Mouse (Mus musculus) embryo, embryonic 10.5 days (tissue): ENCODE measurements around the gene Olfr1364.
A peak's percentile ranks its signal among the peaks of the same experiment; 100 is the strongest.

ENCODE experiments used
- DNase-seq: peaks from one replicate; pipeline ENCODE4 v3.0.0-alpha.2; 2015; ENCODE audit warnings: low spot score

The Olfr1364 gene

DNA sequence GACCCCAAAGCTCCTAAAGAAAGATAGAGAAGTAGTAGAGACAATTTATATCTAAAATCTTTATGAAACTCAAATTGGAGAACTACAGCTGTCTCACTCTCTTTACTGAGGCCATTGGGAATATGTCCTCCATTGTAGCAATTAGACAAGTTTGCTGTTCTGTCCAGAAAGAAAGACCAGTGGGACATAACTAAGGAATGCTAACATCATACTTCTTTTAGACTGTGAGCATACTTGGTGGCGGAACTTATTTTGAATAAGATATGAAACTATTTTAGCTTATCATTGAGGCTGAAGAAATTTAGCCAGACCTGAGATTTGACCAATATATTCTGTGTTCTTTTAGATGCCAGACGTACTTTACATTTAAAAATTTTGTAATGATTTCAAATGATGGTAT is at the start of gene Olfr1364:
Gene Olfr1364, minus strand, starts transcription at position 101 of the 400 bp plus-strand sequence.
- DNase-seq = no peak

DNA sequence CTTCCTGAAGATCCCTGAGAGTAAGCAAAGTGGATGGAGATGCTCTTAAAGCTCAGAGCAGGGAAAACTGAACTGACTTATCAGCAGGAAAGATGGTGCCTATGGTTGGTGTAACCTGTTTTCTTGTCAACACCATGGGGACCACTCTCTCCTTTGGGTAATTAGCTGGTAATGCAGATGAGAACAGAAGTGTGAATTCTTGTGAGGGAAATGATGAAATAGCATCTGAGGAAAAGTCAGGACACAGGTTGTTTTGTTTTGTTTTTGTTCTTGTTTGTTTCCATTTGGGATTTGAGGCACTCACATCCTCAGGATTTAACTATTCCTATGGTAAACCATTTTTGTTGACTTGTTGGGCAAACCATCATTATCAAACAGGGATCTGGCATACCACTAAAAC is 32.4 kb upstream of the Olfr1364 start, which contains the start of gene Olfr1362:
Gene Olfr1362, minus strand, starts transcription at position 101 of the 400 bp plus-strand sequence.
- no peak for DNase-seq

DNA sequence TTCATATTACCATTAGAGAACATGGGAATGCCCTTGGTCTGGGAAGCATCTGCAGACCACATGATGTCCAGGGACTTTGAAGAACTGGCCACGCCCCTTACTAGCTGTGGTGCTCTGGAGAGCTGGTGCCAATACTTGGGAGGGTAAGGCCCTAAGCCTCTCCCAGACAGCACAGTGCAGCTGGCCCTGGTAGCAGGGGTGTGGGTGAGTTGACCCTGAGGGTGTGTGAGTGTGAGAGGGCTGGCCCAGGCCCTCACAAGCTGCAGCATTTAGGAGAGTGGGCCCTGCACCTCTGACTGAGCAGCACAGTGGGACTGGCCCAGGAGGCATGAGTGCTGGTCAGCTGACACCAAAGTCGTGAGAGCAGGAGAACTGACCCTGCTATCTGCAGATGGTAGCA is 10.1 kb upstream of the Olfr1364 start:
- no peak for DNase-seq

DNA sequence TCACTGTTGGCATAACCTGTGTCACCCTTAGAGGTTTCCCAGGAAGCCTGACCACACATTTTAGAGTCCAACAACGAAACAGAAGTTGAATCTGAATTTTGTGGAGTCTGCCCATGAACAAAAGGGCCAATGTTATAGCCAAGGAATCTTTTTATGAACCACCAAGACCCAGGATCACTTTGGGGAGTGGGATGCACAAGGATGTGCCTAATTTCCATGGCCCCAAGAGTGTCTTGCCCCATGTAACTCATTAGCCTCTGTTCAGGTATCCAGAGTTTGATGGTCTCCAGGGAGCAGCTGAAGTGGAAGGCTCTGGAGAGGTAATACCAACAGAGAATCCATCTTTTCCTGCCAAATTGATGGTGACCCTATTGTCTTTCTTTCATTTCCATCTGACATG is 21.8 kb downstream of the Olfr1364 start, which contains the start of gene Olfr1535:
Gene Olfr1535, minus strand, starts transcription at position 101 of the 400 bp plus-strand sequence.
- no peak for DNase-seq

DNA sequence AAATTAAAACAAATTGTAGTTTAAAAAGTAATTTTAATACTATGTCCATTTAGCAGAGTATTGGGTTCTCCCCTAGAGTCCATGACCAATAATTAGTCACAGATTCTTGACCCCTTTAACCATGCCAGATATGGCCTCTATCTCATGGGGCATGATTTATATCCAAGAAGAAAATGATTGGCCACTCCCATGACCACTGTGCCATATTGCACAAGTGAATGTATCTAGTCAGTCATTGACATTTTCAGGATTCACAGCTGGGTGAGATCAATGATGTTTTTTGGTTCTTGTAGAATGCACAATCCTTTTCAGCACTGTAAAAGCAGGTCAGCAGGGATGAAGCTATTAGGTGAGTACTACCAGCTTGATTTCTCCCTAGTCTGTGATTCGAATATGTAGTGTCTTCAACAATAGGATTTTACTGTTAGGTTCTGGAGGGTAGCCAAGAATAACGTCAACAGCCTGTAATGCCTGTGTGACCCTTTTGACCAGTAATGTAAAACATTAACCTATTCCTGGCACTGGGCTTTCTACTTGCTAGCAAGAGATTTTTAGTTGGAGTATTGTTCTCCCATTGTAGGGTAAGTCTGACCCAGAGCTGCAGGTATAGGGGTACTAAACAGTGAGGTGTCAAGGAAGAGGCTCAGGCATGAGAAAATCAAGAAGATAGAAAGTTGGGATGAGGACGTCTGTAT is 31.0 kb downstream of the Olfr1364 start:
- no peak for DNase-seq

DNA sequence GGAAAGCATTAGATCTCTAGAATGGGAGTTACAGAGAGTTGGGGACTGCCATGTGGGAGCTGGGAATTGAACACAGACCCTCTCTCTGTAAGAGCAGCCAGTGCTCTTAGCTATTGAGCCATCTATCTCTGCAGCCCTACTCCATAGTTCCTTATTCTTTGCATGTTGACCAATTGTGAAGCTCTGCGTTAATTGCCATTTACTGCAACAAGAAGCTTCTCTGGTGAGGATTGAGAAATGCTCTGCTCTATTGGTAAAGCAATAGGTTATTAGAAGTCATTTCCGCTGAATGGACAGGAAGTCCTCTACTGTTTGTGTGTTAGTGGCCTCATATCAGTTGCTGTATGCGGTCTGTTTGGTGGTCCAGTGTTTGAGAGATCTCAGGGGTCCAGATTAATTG is 32.1 kb downstream of the Olfr1364 start:
- no peak for DNase-seq

DNA sequence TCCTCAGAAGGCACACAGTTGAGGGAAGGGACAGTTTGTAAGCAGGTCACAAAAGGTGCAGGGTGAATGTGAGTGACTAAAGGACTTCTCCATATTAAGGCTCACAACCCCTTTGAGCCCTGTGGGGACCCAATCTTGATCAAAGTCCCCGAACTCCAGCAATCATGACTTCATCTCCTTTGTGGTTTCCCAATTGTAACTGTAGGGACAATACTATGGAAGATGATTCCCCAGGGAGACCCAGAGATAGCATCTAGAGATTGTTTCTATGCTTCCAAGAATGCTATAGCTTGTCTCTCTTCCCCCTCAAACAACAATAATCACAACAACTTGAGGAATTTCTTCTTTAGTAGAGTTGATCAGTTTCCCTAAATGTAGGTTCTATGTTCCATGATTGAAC is 38.9 kb downstream of the Olfr1364 start, which contains the start of gene Olfr1366:
Gene Olfr1366, minus strand, starts transcription at position 101 of the 400 bp plus-strand sequence.
- DNase-seq = no peak

DNA sequence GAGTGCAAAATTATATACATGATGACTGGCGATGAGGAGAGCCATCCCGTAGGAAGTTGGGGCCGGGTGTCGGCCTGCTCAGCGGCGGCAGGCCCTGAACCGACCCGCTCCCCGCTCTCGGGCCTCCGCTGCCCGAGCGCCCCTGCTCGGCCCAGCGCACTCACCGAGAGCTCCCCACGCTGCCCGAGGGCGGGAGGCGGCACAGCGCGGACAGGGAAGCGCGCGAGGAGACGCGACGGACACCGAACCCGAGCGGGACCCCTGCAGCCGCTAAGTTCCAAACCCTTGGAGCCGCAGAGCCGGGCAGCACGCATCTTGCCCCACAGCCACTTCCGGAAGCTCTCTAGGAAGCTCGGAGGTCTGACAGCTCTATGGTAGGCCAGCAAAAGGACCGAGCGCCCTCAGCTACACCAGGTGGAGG is 50.8 kb downstream of the Olfr1364 start, which contains the start of gene Zkscan8:
Gene Zkscan8, minus strand, starts transcription at position 340 of the 421 bp plus-strand sequence.
- DNase-seq = peak; percentile 91

DNA sequence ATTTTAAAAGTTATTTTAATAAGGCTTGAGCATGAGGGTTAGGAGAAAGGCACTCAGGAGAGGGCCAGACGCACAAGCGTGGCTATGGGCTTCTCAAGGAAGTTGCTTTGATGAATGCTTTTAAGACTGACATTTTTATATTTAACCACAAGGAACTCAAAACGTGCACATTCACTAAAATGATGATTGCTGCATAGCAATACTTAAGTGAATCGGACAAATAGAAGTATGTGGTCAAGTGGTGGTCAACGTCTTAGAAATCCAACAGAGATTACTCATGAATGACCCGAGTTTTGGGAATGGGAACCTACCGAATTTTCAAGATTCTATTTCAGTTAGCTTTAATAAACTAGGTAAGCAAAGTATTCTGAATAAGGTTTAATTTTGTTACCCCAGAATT is 51.4 kb downstream of the Olfr1364 start:
- DNase-seq = peak; percentile 34
